19 mouse cellular contexts compared by ENCODE assay signal in genomic region chr2:13470108-13470507, GRCm38 (mm10). TPM values are rescaled to one million over a fixed set of nuclear protein-coding genes. Genes with fewer than 3 reads are reported as not detected.
"Had no signal": no experiment of that assay in that cellular context is flagged by ENCODE, and none has a peak within 500 bp of the region (broad histone marks: within the 10 kb centered on the region; RNA-seq: fewer than 3 reads in every experiment).

No protein-coding gene starts in this region.

- H3K27me3 ChIP-seq: liver, embryonic 15.5 days; lung, embryonic 15.5 days; midbrain, embryonic 13.5 days; midbrain, embryonic 15.5 days; neural tube, embryonic 12.5 days had no signal

- H3K27ac ChIP-seq: liver, embryonic 15.5 days; lung, embryonic 15.5 days; macrophage; midbrain, embryonic 13.5 days; midbrain, embryonic 15.5 days; neural tube, embryonic 12.5 days had no signal

- H3K4me2 ChIP-seq: liver, embryonic 15.5 days; lung, embryonic 15.5 days; midbrain, embryonic 11.5 days; midbrain, embryonic 13.5 days; midbrain, embryonic 15.5 days; neural tube, embryonic 12.5 days had no signal

- H3K4me3 ChIP-seq: liver, embryonic 15.5 days; lung, embryonic 15.5 days; megakaryocyte, embryonic 14.5 days; midbrain, embryonic 13.5 days; midbrain, embryonic 15.5 days; neural tube, embryonic 12.5 days had no signal

- H3K36me3 ChIP-seq: liver, embryonic 15.5 days; lung, embryonic 15.5 days; midbrain, embryonic 13.5 days; midbrain, embryonic 15.5 days; neural tube, embryonic 12.5 days had no signal

- H3K9ac ChIP-seq: liver, embryonic 15.5 days; liver, postnatal 0 days; lung, embryonic 15.5 days; midbrain, embryonic 13.5 days; midbrain, embryonic 15.5 days; neural tube, embryonic 12.5 days had no signal

- H3K4me1 ChIP-seq: lung, embryonic 15.5 days; midbrain, embryonic 13.5 days; midbrain, embryonic 15.5 days; neural tube, embryonic 12.5 days had no signal

- DNase-seq: liver, postnatal 0 days; lung, adult 2 months; lung, postnatal 10 days; retina, postnatal 1 day; right cerebral cortex, adult 18-20 months; right cerebral cortex, postnatal 25 days; right cerebral cortex, postnatal 4 days; spleen, adult 18-20 months; thymus, adult 18-20 months; thymus, postnatal 25 days; thymus, postnatal 4 days had no signal

- ATAC-seq: liver, postnatal 0 days; midbrain, embryonic 13.5 days; midbrain, embryonic 15.5 days had no signal

- H3K9me3 ChIP-seq: liver, embryonic 15.5 days; lung, embryonic 15.5 days; megakaryocyte, embryonic 14.5 days; midbrain, embryonic 13.5 days; midbrain, embryonic 15.5 days; neural tube, embryonic 12.5 days had no signal

RNA-seq across cellular contexts. Expression of gene Cubn, which starts 21.5 kb away (rescaled TPM):
- polyA plus RNA-seq: liver, postnatal 0 days; macrophage had no signal
